Mouse (Mus musculus): ENCODE data around the gene 4933407L21Rik. TPM values are rescaled to one million over a fixed set of nuclear protein-coding genes. Genes with fewer than 3 reads are reported as not detected.

The 4933407L21Rik gene
- polyA plus RNA-seq, 1 experiment from 2014 or later, result 0.26 TPM

DNA sequence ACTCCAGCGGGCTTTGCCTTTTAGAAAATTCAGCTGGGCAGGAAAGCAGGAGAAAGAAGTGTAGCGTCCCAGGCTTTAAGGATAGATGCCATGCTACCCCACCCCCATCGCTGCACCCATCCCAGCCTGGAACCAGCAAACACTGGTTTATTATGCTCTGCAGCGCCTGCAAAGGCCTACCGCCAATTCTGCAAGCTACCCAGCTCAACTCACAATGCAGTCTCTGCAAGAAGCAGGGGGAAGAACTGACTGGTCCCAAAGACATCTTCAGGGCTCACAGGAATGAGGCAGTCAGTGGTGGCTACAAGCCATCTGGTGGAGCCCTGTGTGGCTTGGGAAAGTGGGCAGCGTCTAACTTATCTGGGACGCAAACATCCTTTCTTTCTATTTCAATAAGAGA lies 6.6 kb upstream of the 4933407L21Rik start:
- no peak for ATAC-seq (ENCODE audit: insufficient number of reproducible peaks, insufficient read depth, low FRiP score, low read depth)
- H3K36me3 ChIP-seq (ENCODE audit: control insufficient read depth, insufficient read depth, low read length), result no peaks in the 10 kb centered on the region
- no peaks in the 10 kb centered on the region for H3K9me3 ChIP-seq (ENCODE audit: control insufficient read depth, low read length)
- H3K27ac ChIP-seq (replicated peaks in 1 of 2; ENCODE audit: control insufficient read depth in 1 of 2, insufficient read depth in 1 of 2, low read depth in 2 of 2, low read length in 2 of 2), result no peak overlapping the region
- no peaks in the 10 kb centered on the region for H3K27me3 ChIP-seq (ENCODE audit: control insufficient read depth, insufficient read depth, low read length)
- peaks cover 0 to 2% of the 10 kb centered on the region in 2 experiments; a peak in 1 of 4 replicates for H3K4me1 ChIP-seq (ENCODE audit: control insufficient read depth in 2 of 2, insufficient read depth in 2 of 2, low read length in 2 of 2)
- 83% methylated on average over 7 of the region's 7 CpGs for WGBS
- no peak overlapping the region for H3K9ac ChIP-seq (ENCODE audit: low read length)
- H3K4me2 ChIP-seq (ENCODE audit: low read length), result no peak overlapping the region
- H3K4me3 ChIP-seq (ENCODE audit: control insufficient read depth in 1 of 2, insufficient read depth in 1 of 2, low read depth in 1 of 2, low read length in 2 of 2), result no peak overlapping the region

DNA sequence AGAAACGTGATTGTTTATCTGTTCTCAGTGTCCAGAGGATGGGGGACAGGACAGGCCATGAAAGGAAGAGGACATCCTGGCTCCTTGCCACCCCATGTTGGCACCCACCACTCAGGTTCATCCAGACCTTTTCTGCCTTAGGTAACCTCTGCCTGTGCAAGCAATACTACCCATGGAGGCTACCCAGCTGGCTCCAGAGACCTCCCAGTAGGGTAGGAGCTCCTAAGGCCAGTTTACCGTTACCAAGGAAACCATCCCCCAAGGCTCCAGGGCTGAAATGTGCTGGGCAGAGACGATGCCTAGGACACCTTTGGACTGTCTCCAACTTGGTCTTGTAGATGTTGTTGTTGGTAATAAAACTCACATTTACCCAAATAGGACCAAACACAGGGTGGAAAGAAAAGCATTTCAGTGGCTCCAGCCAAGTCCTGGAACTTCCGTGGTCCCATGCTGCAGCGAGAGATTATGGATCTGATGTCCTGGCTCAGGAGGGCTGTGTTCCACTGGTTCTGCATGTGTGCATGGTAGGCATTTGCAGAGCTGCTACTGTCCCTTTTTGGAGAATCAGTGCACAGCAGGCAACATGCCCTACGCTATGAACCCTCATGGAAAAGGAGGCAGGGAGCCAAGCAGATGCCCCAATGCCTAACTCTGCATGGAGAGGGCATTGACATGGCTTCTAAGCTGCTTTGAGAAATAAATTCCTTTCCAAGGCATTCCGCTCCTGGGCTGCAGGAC lies 6.0 kb upstream of the 4933407L21Rik start:
- Histone ChIP-seq H3K36me3 (ENCODE audit: control insufficient read depth, insufficient read depth, low read length) (no peaks in the 10 kb centered on the region), H3K4me2 (ENCODE audit: low read length) (no peak overlapping the region), H3K9me3 (ENCODE audit: control insufficient read depth, low read length) (no peaks in the 10 kb centered on the region), H3K4me3 (ENCODE audit: control insufficient read depth in 1 of 2, insufficient read depth in 1 of 2, low read depth in 1 of 2, low read length in 2 of 2) (no peak overlapping the region), H3K27me3 (ENCODE audit: control insufficient read depth, insufficient read depth, low read length) (no peaks in the 10 kb centered on the region), H3K27ac (replicated peaks in 1 of 2; ENCODE audit: control insufficient read depth in 1 of 2, insufficient read depth in 1 of 2, low read depth in 2 of 2, low read length in 2 of 2) (no peak overlapping the region), H3K4me1 (ENCODE audit: control insufficient read depth in 2 of 2, insufficient read depth in 2 of 2, low read length in 2 of 2) (peaks cover 0 to 2% of the 10 kb centered on the region in 2 experiments; a peak in 1 of 4 replicates), H3K9ac (ENCODE audit: low read length) (no peak overlapping the region)
- no peak for ATAC-seq (ENCODE audit: insufficient number of reproducible peaks, insufficient read depth, low FRiP score, low read depth)
- 62% methylated on average over 7 of the region's 7 CpGs for WGBS

DNA sequence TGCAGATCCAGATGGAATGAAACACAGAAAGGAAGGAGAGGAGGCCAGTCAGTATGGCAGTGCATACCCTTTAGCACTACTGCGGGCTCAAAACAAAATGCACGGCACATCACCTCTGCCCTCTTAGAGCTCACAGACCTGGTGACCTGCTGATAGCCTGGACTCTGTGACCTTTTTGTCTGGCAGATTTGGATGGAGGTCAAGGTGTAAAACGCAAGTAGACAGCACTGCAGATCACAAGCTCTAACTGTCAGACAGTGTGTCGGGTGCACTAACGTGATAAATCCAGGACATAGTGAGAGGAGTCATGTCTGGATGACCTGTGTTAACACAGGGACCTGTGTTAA lies 5.4 kb upstream of the 4933407L21Rik start:
- H3K4me2 ChIP-seq (ENCODE audit: low read length), result no peak overlapping the region
- no peaks in the 10 kb centered on the region for H3K36me3 ChIP-seq (ENCODE audit: control insufficient read depth, insufficient read depth, low read length)
- H3K9ac ChIP-seq (ENCODE audit: low read length), result no peak overlapping the region
- H3K4me1 ChIP-seq (ENCODE audit: control insufficient read depth in 2 of 2, insufficient read depth in 2 of 2, low read length in 2 of 2), result peaks cover 2 to 5% of the 10 kb centered on the region in 2 experiments
- H3K9me3 ChIP-seq (ENCODE audit: control insufficient read depth, low read length), result no peaks in the 10 kb centered on the region
- no peak overlapping the region for H3K27ac ChIP-seq (replicated peaks in 1 of 2; ENCODE audit: control insufficient read depth in 1 of 2, insufficient read depth in 1 of 2, low read depth in 2 of 2, low read length in 2 of 2)
- 68% methylated on average over 5 of the region's 5 CpGs for WGBS
- ATAC-seq (ENCODE audit: insufficient number of reproducible peaks, insufficient read depth, low FRiP score, low read depth), result no peak
- H3K27me3 ChIP-seq (ENCODE audit: control insufficient read depth, insufficient read depth, low read length), result no peaks in the 10 kb centered on the region
- H3K4me3 ChIP-seq (ENCODE audit: control insufficient read depth in 1 of 2, insufficient read depth in 1 of 2, low read depth in 1 of 2, low read length in 2 of 2), result no peak overlapping the region

DNA sequence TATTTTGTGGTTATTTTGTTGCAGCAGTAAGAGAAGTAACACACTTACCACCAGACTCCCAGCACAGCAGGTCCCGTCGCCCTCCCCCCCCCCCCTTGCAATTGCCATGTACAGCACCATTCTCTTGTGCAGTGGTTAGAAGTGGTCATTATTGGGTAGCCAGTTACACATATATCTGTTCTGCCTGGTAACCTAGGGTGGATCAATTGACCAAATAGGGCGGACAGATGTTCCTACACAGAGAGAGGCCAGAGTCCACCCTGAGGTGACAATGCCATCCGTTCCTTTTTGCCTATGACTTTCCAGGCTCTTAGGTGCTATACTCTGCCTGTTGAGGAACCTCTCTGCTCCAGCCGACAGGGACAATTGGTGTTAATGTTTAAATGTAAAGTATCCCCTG lies 3.1 kb upstream of the 4933407L21Rik start:
- Histone ChIP-seq H3K4me1 (ENCODE audit: control insufficient read depth in 2 of 2, insufficient read depth in 2 of 2, low read length in 2 of 2) (peaks cover 8 to 10% of the 10 kb centered on the region in 2 experiments), H3K4me3 (ENCODE audit: control insufficient read depth in 1 of 2, insufficient read depth in 1 of 2, low read depth in 1 of 2, low read length in 2 of 2) (no peak overlapping the region), H3K9me3 (ENCODE audit: control insufficient read depth, low read length) (no peaks in the 10 kb centered on the region), H3K27ac (replicated peaks in 1 of 2; ENCODE audit: control insufficient read depth in 1 of 2, insufficient read depth in 1 of 2, low read depth in 2 of 2, low read length in 2 of 2) (no peak overlapping the region), H3K9ac (ENCODE audit: low read length) (no peak overlapping the region), H3K4me2 (ENCODE audit: low read length) (no peak overlapping the region), H3K27me3 (ENCODE audit: control insufficient read depth, insufficient read depth, low read length) (no peaks in the 10 kb centered on the region), H3K36me3 (ENCODE audit: control insufficient read depth, insufficient read depth, low read length) (no peaks in the 10 kb centered on the region)
- 80% methylated on average over 5 of the region's 5 CpGs for WGBS
- no peak for ATAC-seq (ENCODE audit: insufficient number of reproducible peaks, insufficient read depth, low FRiP score, low read depth)

DNA sequence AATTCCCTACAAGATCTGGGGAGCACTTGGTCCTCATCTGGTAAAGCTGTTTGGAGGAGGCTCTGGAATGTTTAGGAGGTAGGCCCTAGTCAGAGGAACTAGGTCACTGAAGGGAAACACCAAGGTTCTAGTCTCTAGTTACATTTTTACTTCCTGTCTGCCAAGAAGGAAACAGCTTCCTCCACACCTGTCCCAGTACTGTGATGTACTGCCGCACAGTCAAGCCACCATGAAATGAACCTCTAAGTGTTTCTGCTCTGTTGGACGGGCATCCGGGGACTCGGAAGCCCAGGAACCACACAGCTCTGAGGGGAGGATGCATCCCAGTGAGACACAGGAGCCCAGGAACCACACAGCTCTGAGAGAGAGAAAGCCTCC lies 394 bp downstream of the 4933407L21Rik start:
- H3K9ac ChIP-seq (ENCODE audit: low read length), result no peak overlapping the region
- no peaks in the 10 kb centered on the region for H3K9me3 ChIP-seq (ENCODE audit: control insufficient read depth, low read length)
- H3K27ac ChIP-seq (replicated peaks in 1 of 2; ENCODE audit: control insufficient read depth in 1 of 2, insufficient read depth in 1 of 2, low read depth in 2 of 2, low read length in 2 of 2), result no peak overlapping the region
- H3K4me2 ChIP-seq (ENCODE audit: low read length), result no peak overlapping the region
- 76% methylated on average over 4 of the region's 4 CpGs for WGBS
- H3K27me3 ChIP-seq (ENCODE audit: control insufficient read depth, insufficient read depth, low read length), result no peaks in the 10 kb centered on the region
- H3K4me1 ChIP-seq (ENCODE audit: control insufficient read depth in 2 of 2, insufficient read depth in 2 of 2, low read length in 2 of 2), result peaks cover 12 to 16% of the 10 kb centered on the region in 2 experiments
- H3K36me3 ChIP-seq (ENCODE audit: control insufficient read depth, insufficient read depth, low read length), result no peaks in the 10 kb centered on the region
- no peak overlapping the region for H3K4me3 ChIP-seq (ENCODE audit: control insufficient read depth in 1 of 2, insufficient read depth in 1 of 2, low read depth in 1 of 2, low read length in 2 of 2)
- no peak for ATAC-seq (ENCODE audit: insufficient number of reproducible peaks, insufficient read depth, low FRiP score, low read depth)

DNA sequence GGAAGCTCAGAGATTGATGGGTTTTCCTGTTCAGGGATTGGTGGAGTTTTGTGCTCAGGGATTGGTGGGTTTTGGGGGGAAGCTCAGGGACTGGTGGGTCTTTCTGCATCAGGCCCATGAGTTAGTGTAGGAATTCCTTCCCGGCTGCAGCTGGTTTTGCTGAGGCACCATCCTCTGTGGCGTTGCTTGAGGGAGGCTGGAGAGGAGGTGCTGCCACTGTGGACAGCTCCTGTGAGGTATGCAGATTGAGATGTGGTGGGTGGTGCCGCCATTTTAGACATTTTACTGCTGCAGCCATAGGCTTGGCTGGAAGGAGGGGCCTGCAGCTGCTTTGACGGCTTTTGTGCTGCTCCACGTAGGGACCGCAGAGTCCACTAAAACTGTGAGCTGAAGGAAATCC lies 1.1 kb downstream of the 4933407L21Rik start:
- Histone ChIP-seq H3K36me3 (ENCODE audit: control insufficient read depth, insufficient read depth, low read length) (no peaks in the 10 kb centered on the region), H3K27me3 (ENCODE audit: control insufficient read depth, insufficient read depth, low read length) (no peaks in the 10 kb centered on the region), H3K9me3 (ENCODE audit: control insufficient read depth, low read length) (no peaks in the 10 kb centered on the region), H3K4me2 (ENCODE audit: low read length) (no peak overlapping the region), H3K9ac (ENCODE audit: low read length) (no peak overlapping the region), H3K4me1 (ENCODE audit: control insufficient read depth in 2 of 2, insufficient read depth in 2 of 2, low read length in 2 of 2) (peaks cover 16 to 21% of the 10 kb centered on the region in 2 experiments), H3K4me3 (ENCODE audit: control insufficient read depth in 1 of 2, insufficient read depth in 1 of 2, low read depth in 1 of 2, low read length in 2 of 2) (no peak overlapping the region), H3K27ac (replicated peaks in 1 of 2; ENCODE audit: control insufficient read depth in 1 of 2, insufficient read depth in 1 of 2, low read depth in 2 of 2, low read length in 2 of 2) (no peak overlapping the region)
- no peak for ATAC-seq (ENCODE audit: insufficient number of reproducible peaks, insufficient read depth, low FRiP score, low read depth)
- WGBS, result 74% methylated on average over 6 of the region's 6 CpGs

DNA sequence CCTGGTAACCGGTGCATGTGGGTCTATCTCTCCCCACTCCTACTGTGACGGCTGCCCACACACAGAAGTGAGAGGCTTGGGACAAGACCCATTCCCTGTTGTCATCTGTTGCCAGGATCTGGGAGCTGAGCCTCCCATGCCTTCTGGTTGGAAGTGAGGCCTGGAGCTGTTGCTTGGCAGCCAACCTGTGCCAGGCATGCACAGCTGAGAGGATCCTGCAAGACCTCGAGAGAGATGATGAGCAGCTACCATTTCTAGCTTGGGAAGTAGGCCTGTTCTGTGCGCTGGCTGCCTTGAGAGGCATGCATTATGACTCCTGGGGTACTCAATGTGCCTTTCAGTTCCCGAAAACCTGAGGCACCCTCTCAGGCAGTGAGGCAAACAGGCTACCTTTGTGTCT lies 2.9 kb downstream of the 4933407L21Rik start:
- H3K9me3 ChIP-seq (ENCODE audit: control insufficient read depth, low read length), result no peaks in the 10 kb centered on the region
- peaks cover 16 to 21% of the 10 kb centered on the region in 2 experiments for H3K4me1 ChIP-seq (ENCODE audit: control insufficient read depth in 2 of 2, insufficient read depth in 2 of 2, low read length in 2 of 2)
- no peaks in the 10 kb centered on the region for H3K27me3 ChIP-seq (ENCODE audit: control insufficient read depth, insufficient read depth, low read length)
- no peak overlapping the region for H3K4me3 ChIP-seq (ENCODE audit: control insufficient read depth in 1 of 2, insufficient read depth in 1 of 2, low read depth in 1 of 2, low read length in 2 of 2)
- H3K36me3 ChIP-seq (ENCODE audit: control insufficient read depth, insufficient read depth, low read length), result no peaks in the 10 kb centered on the region
- 76% methylated on average over 5 of the region's 5 CpGs for WGBS
- no peak overlapping the region for H3K9ac ChIP-seq (ENCODE audit: low read length)
- H3K27ac ChIP-seq (replicated peaks in 1 of 2; ENCODE audit: control insufficient read depth in 1 of 2, insufficient read depth in 1 of 2, low read depth in 2 of 2, low read length in 2 of 2), result no peak overlapping the region
- H3K4me2 ChIP-seq (ENCODE audit: low read length), result no peak overlapping the region
- ATAC-seq (ENCODE audit: insufficient number of reproducible peaks, insufficient read depth, low FRiP score, low read depth), result no peak

DNA sequence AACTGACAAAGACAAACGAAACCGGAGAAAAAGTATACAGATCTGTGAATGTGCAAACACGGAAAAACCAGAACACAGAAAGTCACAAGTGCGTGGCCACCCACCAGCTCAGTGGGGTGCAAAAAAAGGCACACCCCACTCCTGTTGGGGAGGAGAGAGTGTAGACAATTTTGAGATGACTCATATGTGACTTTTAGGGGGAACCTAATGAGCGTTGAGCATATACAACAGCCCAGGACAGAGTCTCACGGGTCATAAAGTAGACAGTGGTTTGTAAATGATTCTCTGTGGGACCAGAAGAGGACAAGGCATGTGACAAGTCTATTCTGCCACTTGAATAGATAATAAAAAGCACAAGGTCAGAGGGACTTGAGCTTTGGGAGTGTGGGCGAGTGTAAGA lies 4.9 kb downstream of the 4933407L21Rik start:
- 36% methylated on average over 7 of the region's 7 CpGs for WGBS
- H3K27me3 ChIP-seq (ENCODE audit: control insufficient read depth, insufficient read depth, low read length), result no peaks in the 10 kb centered on the region
- H3K9me3 ChIP-seq (ENCODE audit: control insufficient read depth, low read length), result no peaks in the 10 kb centered on the region
- peak overlapping the region; percentile 40 for H3K4me2 ChIP-seq (ENCODE audit: low read length)
- 0 out of 2 replicates have a peak overlapping the region, but pooled peaks have one; percentile 40 for H3K9ac ChIP-seq (ENCODE audit: low read length)
- peaks cover 13 to 15% of the 10 kb centered on the region in 2 experiments for H3K4me1 ChIP-seq (ENCODE audit: control insufficient read depth in 2 of 2, insufficient read depth in 2 of 2, low read length in 2 of 2)
- no peak overlapping the region for H3K4me3 ChIP-seq (ENCODE audit: control insufficient read depth in 1 of 2, insufficient read depth in 1 of 2, low read depth in 1 of 2, low read length in 2 of 2)
- H3K36me3 ChIP-seq (ENCODE audit: control insufficient read depth, insufficient read depth, low read length), result no peaks in the 10 kb centered on the region
- ATAC-seq (ENCODE audit: insufficient number of reproducible peaks, insufficient read depth, low FRiP score, low read depth), result no peak
- H3K27ac ChIP-seq (replicated peaks in 1 of 2; ENCODE audit: control insufficient read depth in 1 of 2, insufficient read depth in 1 of 2, low read depth in 2 of 2, low read length in 2 of 2), result peak overlapping the region; percentile 12 to 44; a peak in 2 of 4 replicates

Data from heart, embryonic 14.5 days (tissue).